Mouse (Mus musculus): Measurements from ENCODE around the gene Capn6. TPM values are rescaled to one million over a fixed set of nuclear protein-coding genes. Genes with fewer than 3 reads are reported as not detected.

Gene Capn6
- polyA plus RNA-seq, 1 experiment from 2014 or later: 28.5 TPM

Small RNA genes lying within 50 kb of the gene (microRNA-seq; reads per million reads assigned to microRNA genes)
- not detected for gene Gm47298

Other genes starting within 250 kb of the Capn6 start
- gene Dcx, start 105.9 kb upstream of the Capn6 start, polyA plus RNA-seq (2014; fragmentation: Nextera tagmentation; extraction: Ambion mirVana): 160 and 182 TPM in 2 replicates